Mouse (Mus musculus) intestine, embryonic 16.5 days (tissue): Measurements from ENCODE around the gene Aanat. TPM values are rescaled to one million over a fixed set of nuclear protein-coding genes. Genes with fewer than 3 reads are reported as not detected.

Source experiments
- ATAC-seq: fragments of 200-750 bp; cut with Nextera tagmentation; 2 replicates; pipeline ENCODE4 v1.8.0; 2017; ENCODE audit warnings: moderate TSS enrichment, moderate library complexity
- H3K27ac ChIP-seq: fragments of 300-500 bp; sonication (generic); 2 replicates; pipeline ENCODE4 v1.5.1; 2014; ENCODE audit warnings: mild to moderate bottlenecking, low read length
- H3K27me3 ChIP-seq: fragments of 300-500 bp; sonication (generic); replicated peaks from 2 replicates; pipeline ENCODE4 v1.6.1; 2014; ENCODE audit warnings: low read length, control low read depth, mixed read lengths; ENCODE audit not compliant: control insufficient read depth, insufficient read depth
- H3K36me3 ChIP-seq: fragments of 300-500 bp; sonication (generic); 2 replicates; pipeline ENCODE4 v1.6.1; 2014; ENCODE audit warnings: low read length, control low read depth; ENCODE audit not compliant: control insufficient read depth, insufficient read depth
- H3K4me1 ChIP-seq: fragments of 300-500 bp; sonication (generic); 2 replicates; pipeline ENCODE4 v1.6.1; 2014; ENCODE audit warnings: low read length, control low read depth, mixed read lengths; ENCODE audit not compliant: control insufficient read depth, insufficient read depth
- H3K4me2 ChIP-seq: fragments of 300-500 bp; sonication (generic); 2 replicates; pipeline ENCODE4 v1.6.1; 2014; ENCODE audit warnings: low read depth, low read length, control low read depth
- H3K4me3 ChIP-seq: fragments of 300-500 bp; sonication (generic); 2 replicates; pipeline ENCODE4 v1.5.1; 2014; ENCODE audit warnings: mild to moderate bottlenecking, low read length
- H3K9ac ChIP-seq: fragments of 300-500 bp; sonication (generic); 2 replicates; pipeline ENCODE4 v1.6.1; 2014; ENCODE audit warnings: low read depth, low read length
- H3K9me3 ChIP-seq: fragments of 300-500 bp; sonication (generic); 2 replicates; pipeline ENCODE4 v1.6.1; 2016; ENCODE audit warnings: low read length, control low read depth; ENCODE audit not compliant: control insufficient read depth
- WGBS: fragments of 180-500 bp; shearing (Covaris S2); extraction: QIAGEN DNeasy Blood & Tissue Kit; methylation state at CpG from one replicate; pipeline ENCODE4 v1.1.7; 2014; 5-methylcytosine and 5-hydroxymethylcytosine counted together
- polyA plus RNA-seq: library from polyadenylated mRNA; unstranded; fragments of >200 nt; fragmentation: Nextera tagmentation; extraction: Ambion mirVana; gene quantifications from 2 replicates; pipeline ENCODE4 v1.2.1, GENCODE M21; 2015

Gene Aanat
- polyA plus RNA-seq, 1 experiment from 2014 or later: not detected

DNA sequence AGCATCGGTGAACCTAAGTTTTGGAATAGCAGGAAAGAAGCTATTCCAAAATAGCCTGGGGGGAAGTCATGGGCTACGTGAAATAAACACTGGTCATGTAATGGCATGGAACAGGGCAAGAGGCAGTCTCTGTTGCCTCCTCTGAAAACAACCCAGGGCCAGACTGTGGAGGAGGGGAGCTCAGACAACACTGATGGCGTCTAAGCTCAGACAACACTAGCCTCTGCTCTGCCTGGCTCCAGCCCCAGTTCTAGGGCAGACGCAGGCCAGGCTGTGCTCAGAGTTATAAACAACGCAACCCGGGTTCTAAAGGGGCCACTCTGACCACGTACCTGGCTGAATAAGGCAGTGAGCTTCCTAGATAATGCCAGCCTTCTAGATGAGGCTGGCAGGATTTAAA, 35.5 kb upstream of the Aanat start:
- H3K36me3 ChIP-seq: peaks cover 1% of the 10 kb centered on the region; the same call in 1 of the 2 replicates
- peaks cover 23% of the 10 kb centered on the region for H3K4me1 ChIP-seq
- H3K9ac ChIP-seq: no peak overlapping the region
- H3K4me2 ChIP-seq: no peak overlapping the region
- 45% methylated on average over 7 of the region's 7 CpGs for WGBS
- H3K4me3 ChIP-seq: no peak overlapping the region
- no peaks in the 10 kb centered on the region for H3K27me3 ChIP-seq
- ATAC-seq: 0 out of 2 replicates have a peak, but pooled peaks have one; percentile 27
- no peaks in the 10 kb centered on the region for H3K9me3 ChIP-seq
- H3K27ac ChIP-seq: no peak overlapping the region

DNA sequence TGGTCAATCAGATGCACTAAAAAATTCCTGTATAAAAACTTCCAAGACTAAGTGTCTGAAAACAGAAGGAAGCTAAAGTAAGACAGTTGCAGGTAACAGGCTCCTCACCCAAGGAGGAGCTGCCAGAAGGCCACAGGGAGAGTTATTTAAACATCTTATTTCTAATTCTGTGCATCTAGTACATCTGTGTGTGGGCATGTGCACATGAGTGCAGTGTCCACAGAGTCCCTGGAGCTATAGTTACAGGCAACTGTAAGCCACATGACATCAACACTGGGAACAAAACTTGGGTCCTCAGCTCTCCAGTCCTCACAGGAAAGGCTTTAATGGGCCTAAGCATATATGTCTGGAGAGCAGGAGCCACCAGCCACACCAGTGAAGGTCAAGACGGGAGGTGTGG, 34.0 kb upstream of the Aanat start:
- no peaks in the 10 kb centered on the region for H3K27me3 ChIP-seq
- H3K4me1 ChIP-seq: peaks cover 23% of the 10 kb centered on the region
- ATAC-seq: no peak
- H3K9ac ChIP-seq: no peak overlapping the region
- H3K36me3 ChIP-seq: no peaks in the 10 kb centered on the region
- H3K27ac ChIP-seq: no peak overlapping the region
- H3K4me2 ChIP-seq: no peak overlapping the region
- no peaks in the 10 kb centered on the region for H3K9me3 ChIP-seq
- 63% methylated on average over 1 of the region's 1 CpGs for WGBS
- no peak overlapping the region for H3K4me3 ChIP-seq

DNA sequence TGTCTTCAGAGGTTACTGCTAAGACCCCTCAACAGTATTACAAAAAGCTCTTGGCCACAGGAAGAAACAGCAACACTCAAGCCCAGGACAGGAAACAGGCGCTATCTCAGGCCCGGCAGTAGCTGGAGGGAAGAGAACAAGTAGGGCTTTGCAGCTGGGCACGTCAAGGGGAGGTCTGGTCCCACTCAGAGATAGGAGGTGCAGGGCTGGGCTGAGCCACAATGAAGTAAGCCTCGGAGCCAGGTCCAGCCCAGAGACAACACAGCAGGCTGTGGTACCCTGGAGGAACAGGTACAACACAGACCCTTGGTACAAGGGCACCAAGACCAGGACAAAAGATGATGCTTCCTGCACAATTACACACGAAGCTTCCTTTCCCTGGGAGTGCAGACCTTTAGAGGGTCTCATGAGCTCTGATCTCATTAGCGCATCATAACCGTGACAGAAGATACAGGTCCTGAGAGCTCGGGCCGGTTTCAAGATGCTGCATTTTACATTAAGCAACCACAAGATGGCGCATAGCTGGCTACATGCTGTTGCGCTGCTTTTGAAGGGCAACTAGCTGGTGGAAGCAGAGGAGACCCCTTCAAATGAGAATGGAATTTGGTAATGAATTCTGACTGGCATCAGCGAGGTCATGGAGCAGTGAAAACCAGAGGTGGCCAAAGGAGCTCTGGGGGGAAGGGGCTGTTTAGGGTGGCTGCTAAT, 31.9 kb upstream of the Aanat start:
- Histone ChIP-seq H3K36me3 (no peaks in the 10 kb centered on the region), H3K4me3 (no peak overlapping the region), H3K9ac (no peak overlapping the region), H3K4me1 (peaks cover 23% of the 10 kb centered on the region), H3K27me3 (no peaks in the 10 kb centered on the region), H3K4me2 (no peak overlapping the region), H3K27ac (no peak overlapping the region), H3K9me3 (no peaks in the 10 kb centered on the region)
- 28% methylated on average over 12 of the region's 12 CpGs for WGBS
- no peak for ATAC-seq

DNA sequence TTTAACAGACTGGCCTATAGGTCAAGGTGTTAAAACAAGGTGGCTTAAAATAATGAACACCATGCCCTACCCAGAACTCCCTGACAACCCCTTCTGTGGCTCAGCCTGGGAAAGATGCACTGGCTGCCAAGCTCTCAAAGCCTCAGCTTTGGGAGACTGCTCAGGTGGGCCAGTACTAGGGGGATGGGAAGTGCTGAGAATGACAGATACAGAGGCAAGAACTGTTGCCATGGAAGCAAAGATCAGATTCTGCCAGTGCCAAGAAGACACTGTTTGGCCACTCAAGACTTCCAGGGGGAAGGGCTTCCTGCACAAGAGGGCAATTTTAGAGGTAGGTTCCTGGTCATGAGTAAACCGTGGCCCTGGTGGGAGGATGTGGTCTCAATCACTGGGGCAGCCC, 30.7 kb upstream of the Aanat start:
- no peak overlapping the region for H3K4me3 ChIP-seq
- no peak overlapping the region for H3K9ac ChIP-seq
- 26% methylated on average over 1 of the region's 1 CpGs for WGBS
- ATAC-seq: no peak
- no peak overlapping the region for H3K27ac ChIP-seq
- H3K36me3 ChIP-seq: no peaks in the 10 kb centered on the region
- no peaks in the 10 kb centered on the region for H3K27me3 ChIP-seq
- peaks cover 12% of the 10 kb centered on the region for H3K4me1 ChIP-seq
- H3K4me2 ChIP-seq: no peak overlapping the region
- no peaks in the 10 kb centered on the region for H3K9me3 ChIP-seq

DNA sequence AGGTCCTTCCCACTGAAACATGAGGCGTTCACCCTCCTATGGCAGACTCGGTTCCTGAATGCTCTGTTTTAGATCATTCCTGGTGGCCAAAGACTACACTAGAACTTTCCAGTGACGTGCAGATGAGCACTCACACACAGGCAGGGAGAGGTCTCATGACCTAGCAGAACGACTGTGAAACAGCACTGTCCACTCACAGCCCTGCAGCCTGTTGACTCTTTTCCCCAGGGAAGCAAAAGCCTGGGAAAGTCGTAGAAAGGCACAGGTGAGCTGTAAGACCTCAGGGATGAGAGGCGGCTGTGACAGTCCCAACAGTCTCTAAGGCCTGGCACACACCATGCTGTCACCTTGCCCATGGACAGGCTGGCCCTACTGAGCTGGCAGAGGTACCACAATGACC, 29.9 kb upstream of the Aanat start:
- Histone ChIP-seq H3K4me2 (no peak overlapping the region), H3K4me1 (peaks cover 4% of the 10 kb centered on the region), H3K9me3 (no peaks in the 10 kb centered on the region), H3K9ac (no peak overlapping the region), H3K4me3 (no peak overlapping the region), H3K27me3 (no peaks in the 10 kb centered on the region), H3K36me3 (no peaks in the 10 kb centered on the region), H3K27ac (no peak overlapping the region)
- no peak for ATAC-seq
- 49% methylated on average over 6 of the region's 6 CpGs for WGBS

DNA sequence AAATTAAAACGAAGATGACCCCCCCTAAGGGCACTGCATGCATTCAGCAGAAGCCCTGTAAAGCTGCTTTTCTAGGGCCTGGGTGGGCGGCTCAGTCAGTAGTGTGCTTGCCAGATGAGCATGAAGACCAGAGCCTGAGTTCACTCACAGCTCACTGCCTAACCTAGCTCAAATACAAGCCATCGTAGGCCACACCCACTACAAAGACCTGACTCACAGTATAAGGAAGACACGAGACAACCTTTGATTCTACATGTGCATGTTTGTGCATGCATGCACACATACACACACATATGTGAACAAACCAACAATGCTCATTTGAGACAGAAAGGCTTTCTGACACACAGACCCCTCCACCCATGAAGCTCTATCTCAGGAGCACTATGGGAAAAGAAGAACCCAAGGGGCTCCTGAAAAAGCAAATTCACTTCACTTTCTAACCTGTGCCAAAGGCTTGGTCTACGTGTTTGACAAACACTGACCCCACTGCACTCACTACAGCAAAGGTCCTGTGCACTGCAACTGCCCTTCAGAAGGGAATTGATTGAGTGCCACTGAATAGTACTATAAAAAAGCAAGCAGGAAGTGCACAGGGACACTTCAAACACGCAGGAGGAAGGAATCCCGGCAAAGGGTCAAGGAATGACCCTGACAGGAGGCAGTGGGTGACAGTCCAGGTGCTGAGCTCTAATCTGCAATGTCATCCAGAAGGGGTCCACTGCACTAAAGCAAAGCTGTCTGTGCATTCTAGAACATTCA, 20.8 kb upstream of the Aanat start:
- 46% methylated on average over 7 of the region's 7 CpGs for WGBS

DNA sequence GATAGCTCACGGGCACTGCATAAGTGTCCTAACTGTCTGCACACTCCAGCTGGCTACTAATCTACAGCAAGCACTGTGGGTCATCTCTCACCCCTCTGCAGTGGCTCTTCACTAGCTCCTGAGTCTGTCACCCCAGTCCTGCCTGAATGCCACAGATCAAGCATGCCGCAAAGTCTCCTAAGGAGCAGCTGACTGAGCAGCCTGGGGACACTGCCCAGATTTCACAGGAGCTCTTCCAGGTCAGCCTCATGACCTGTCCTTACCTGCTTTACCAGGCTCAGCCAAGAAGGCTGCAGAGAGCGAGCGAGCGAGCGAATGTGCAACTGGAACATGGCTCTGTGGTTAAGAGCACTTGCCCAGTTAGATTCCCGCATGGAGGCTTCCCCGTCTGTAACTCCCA, 18.7 kb upstream of the Aanat start:
- no peaks in the 10 kb centered on the region for H3K36me3 ChIP-seq
- peaks cover 27% of the 10 kb centered on the region for H3K4me1 ChIP-seq
- 88% methylated on average over 8 of the region's 8 CpGs for WGBS
- no peak overlapping the region for H3K4me2 ChIP-seq
- ATAC-seq: no peak
- no peak overlapping the region for H3K9ac ChIP-seq
- no peaks in the 10 kb centered on the region for H3K27me3 ChIP-seq
- no peak overlapping the region for H3K4me3 ChIP-seq
- no peak overlapping the region for H3K27ac ChIP-seq
- H3K9me3 ChIP-seq: no peaks in the 10 kb centered on the region

More for the DNA sequence above, 20.8 kb upstream of the Aanat start:
- peak; percentile 78 for ATAC-seq
- Histone ChIP-seq H3K27ac (no peak overlapping the region), H3K27me3 (no peaks in the 10 kb centered on the region), H3K4me1 (peaks cover 12% of the 10 kb centered on the region; the same call in 1 of the 2 replicates), H3K9me3 (no peaks in the 10 kb centered on the region), H3K9ac (no peak overlapping the region), H3K4me3 (no peak overlapping the region), H3K36me3 (no peaks in the 10 kb centered on the region), H3K4me2 (no peak overlapping the region)

DNA sequence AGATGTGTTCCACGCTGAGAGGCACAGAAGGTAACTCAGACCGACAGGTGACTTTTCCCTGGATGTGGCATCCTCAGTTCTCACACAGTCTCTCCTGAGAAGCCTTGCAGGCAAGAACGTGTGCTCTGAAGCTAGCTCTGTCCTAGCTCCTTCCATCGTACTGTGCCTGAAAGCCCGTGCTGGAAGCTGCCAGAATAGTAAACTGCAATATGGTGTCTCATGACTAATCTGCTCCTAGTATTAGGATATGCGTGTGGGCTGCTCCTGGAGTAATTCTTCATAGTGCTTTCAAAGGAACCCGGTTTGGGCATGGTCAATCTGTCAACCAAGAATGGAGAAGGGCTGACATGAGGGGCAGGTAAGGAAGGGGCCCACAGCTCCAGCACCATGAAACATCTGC, 15.4 kb upstream of the Aanat start:
- Histone ChIP-seq H3K36me3 (no peaks in the 10 kb centered on the region), H3K9ac (no peak overlapping the region), H3K4me1 (peaks cover 35% of the 10 kb centered on the region), H3K9me3 (no peaks in the 10 kb centered on the region), H3K27ac (no peak overlapping the region), H3K4me3 (no peak overlapping the region), H3K27me3 (no peaks in the 10 kb centered on the region), H3K4me2 (no peak overlapping the region)
- 71% methylated on average over 7 of the region's 7 CpGs for WGBS
- no peak for ATAC-seq

DNA sequence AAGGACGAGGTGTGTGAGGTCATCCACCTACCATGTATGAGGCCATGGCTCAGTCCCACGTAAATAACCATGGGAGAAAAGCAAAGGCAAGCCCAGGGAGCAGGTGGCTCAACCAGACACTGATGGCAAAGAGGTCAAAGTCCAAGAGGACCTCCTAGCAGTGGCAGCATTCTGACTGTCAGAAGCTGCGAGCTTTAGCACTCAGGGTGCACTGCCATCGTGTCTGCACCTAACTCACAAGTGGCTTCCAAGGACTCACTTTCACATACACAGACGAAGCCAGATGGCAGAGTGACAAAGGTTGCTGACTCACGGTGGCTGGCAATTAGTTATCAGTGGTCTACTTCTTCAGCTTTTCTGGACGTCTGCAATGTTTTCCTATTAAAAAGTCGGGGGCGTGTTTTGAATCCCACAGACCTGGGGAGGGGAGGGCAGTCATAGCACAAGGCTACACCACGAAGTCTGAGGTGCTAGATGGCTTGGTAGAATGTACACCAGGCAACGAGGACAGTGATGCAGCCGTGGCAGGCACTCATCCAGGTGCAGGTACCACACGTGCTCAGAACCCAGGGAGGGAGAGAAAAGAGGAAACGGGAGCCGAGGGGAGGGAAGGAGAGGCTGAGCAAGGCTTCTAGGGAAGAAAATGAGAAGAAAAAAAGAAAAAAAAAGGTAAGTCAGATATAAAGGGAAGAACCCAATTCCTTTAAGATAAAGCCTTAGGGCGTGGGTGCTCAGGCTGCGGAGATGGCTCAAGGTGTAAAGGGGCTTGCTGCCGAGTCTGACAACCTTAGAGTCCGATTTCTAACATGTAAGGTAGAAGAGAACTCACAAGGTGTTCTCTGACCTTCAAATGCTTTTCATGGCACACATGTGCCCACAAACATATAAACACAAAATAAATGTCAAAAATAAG, 14.2 kb upstream of the Aanat start:
- Histone ChIP-seq H3K9me3 (no peaks in the 10 kb centered on the region), H3K27ac (no peak overlapping the region), H3K9ac (no peak overlapping the region), H3K4me2 (0 out of 2 replicates have a peak overlapping the region, but pooled peaks have one; percentile 6), H3K4me3 (no peak overlapping the region), H3K36me3 (no peaks in the 10 kb centered on the region), H3K4me1 (peaks cover 36% of the 10 kb centered on the region), H3K27me3 (no peaks in the 10 kb centered on the region)
- 62% methylated on average over 19 of the region's 19 CpGs for WGBS
- peak; percentile 73 for ATAC-seq
